Mouse (Mus musculus): ENCODE results near the gene Sptbn4. TPM values are rescaled to one million over a fixed set of nuclear protein-coding genes. Genes with fewer than 3 reads are reported as not detected.

Sptbn4 gene
- polyA plus RNA-seq, 1 experiment = 171 TPM

DNA sequence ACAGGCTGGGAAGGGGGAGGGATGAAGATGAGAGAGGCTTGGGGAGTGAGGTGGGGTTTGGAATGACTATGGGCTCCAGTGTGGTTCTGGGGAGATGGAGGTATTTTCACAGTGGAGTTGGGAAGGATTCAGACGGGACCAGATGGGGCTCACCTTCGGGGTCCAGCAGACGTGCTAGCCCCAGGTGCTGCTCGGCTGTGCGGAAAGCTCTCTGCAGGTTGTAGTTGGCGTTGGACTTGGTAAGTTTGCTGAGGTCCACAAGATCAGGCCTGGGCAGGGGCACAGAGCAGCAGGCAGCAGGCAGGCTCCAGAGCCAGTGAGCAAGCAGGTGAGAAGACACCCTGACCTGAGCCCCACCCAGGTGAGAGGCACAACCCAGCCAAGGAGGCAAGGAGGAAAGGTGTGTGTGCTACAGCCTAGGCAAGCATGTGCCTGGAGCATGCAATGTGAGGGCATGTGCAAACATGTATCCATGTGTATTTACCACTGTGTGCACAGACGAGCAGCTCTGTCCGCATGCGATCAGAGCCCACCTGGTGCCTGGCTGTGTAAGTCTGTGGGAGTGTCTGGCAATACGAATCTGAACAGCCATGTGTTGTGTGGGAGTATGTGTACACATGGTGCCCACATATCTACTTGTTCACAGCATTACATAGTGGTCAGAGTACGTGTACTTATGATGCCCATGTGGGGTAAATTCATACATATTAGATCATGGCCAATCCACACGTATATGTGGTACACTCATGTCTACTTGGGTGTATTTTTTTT, 23.7 kb downstream of the Sptbn4 start:
- DNase-seq = peak in 1 of 2 experiments; percentile 25
- Histone ChIP-seq H3K4me1 (ENCODE audit: control insufficient read depth, insufficient read depth, low read length) (peaks cover 12% of the 10 kb centered on the region), H3K27me3 (ENCODE audit: control insufficient read depth, insufficient read depth, low read length) (no peaks in the 10 kb centered on the region), H3K27ac (ENCODE audit: insufficient read depth, low read length) (no peak overlapping the region), H3K4me3 (replicated peaks; ENCODE audit: insufficient read depth, low read depth, low read length) (no peak overlapping the region)
- WGBS = 33% methylated on average over 12 of the region's 12 CpGs
- TF ChIP-seq CTCF (IDR thresholded peaks at IDR 0.05; ENCODE audit: borderline replicate concordance, insufficient read depth, low read depth, low read length) = no peak
- TF ChIP-seq POLR2A (IDR thresholded peaks at IDR 0.05; ENCODE audit: borderline replicate concordance, insufficient read depth, low read length) = no peak

DNA sequence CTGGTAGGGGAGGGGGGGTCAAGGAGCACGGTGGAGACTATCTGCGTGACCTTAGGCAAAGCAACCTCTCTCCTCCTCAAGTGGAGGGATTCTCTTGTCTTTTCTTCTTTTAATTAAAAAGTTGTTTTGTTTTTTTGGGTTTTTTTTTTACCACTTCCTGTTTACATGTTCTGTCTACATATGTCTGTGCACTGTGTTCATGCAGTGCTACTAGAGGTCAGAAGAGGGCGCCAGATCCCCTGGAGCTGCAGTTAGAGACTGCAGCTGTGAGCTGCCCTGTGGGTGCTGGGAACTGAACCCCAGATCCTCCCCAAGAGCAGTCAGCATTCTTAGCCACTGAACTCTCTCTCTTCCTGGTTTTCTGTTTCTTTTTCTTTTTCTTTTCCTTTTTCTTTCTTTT, 28.4 kb downstream of the Sptbn4 start:
- Histone ChIP-seq H3K4me1 (ENCODE audit: control insufficient read depth, insufficient read depth, low read length) (peaks cover 5% of the 10 kb centered on the region), H3K27ac (ENCODE audit: insufficient read depth, low read length) (no peak overlapping the region), H3K27me3 (ENCODE audit: control insufficient read depth, insufficient read depth, low read length) (no peaks in the 10 kb centered on the region; the same call in 1 of the 2 replicates), H3K4me3 (replicated peaks; ENCODE audit: insufficient read depth, low read depth, low read length) (no peak overlapping the region)
- no peak for TF ChIP-seq POLR2A (IDR thresholded peaks at IDR 0.05; ENCODE audit: borderline replicate concordance, insufficient read depth, low read length)
- TF ChIP-seq CTCF (IDR thresholded peaks at IDR 0.05; ENCODE audit: borderline replicate concordance, insufficient read depth, low read depth, low read length) = peak; percentile 26; the same call in 1 of the 2 replicates
- 83% methylated on average over 3 of the region's 3 CpGs for WGBS
- no peak for DNase-seq

DNA sequence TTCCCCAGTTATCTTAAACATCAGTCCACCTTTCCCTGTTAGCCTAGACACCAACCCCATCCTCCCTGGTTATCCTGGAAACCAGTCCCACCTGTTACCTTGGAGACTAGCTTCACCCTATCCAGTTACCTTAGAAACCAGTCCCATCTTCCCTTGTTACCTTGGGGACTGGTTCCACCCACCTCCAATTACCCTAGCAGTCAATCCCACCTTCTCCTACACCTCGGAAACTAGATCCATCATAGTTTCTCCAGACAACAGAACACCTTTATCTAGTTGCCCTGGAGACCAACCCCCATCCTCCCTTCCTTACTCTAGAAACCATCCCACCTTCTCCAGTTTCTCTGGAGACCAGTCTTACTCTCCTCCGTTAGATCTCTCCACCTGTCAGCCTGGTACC, 30.3 kb downstream of the Sptbn4 start:
- no peak overlapping the region for H3K27ac ChIP-seq (ENCODE audit: insufficient read depth, low read length)
- WGBS = 85% methylated on average over 2 of the region's 2 CpGs
- H3K27me3 ChIP-seq (ENCODE audit: control insufficient read depth, insufficient read depth, low read length) = no peaks in the 10 kb centered on the region; the same call in 1 of the 2 replicates
- H3K4me3 ChIP-seq (replicated peaks; ENCODE audit: insufficient read depth, low read depth, low read length) = no peak overlapping the region
- TF ChIP-seq CTCF (IDR thresholded peaks at IDR 0.05; ENCODE audit: borderline replicate concordance, insufficient read depth, low read depth, low read length) (no peak), POLR2A (IDR thresholded peaks at IDR 0.05; ENCODE audit: borderline replicate concordance, insufficient read depth, low read length) (no peak)
- DNase-seq = no peak
- no peaks in the 10 kb centered on the region for H3K4me1 ChIP-seq (ENCODE audit: control insufficient read depth, insufficient read depth, low read length)

DNA sequence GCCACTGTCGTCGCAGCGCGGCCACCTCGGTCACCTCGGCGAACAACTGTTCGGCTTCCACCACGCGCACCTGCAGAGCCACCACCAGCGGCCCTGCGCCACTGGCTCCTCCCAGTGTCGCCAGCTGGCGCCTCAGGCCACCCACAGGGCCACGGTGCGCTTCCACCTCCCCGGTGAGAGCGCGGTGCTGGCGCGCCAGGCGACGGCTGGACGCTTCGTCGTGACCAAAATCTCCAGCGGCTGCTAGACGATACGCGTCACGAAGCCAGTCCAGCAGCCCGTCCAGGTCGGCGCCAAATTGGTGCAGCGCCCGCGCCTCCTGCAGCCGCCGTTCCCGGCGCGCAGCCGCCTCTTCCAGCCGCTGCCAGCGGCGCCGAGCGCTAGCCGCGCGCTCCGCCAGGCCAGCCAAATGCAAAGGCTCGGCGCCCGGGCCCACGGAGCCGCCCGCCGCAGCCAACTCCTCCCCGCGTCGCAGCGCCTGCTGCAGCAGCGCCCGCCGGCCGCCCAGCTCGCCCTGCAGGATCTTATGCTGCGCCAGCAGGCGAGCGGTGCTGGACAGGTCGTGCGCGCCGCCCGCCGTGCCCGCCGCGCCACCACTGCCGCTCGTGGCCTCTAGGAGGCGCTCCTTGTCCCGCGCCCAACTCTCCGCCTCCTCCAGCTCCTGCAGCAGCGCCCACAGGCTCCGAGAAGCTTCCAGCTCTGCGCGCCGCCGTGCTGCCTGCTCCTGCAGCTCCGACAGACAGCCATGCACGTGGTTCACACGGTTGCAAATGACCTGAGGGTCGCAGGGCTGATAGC, 38.9 kb downstream of the Sptbn4 start:
- WGBS = 2% methylated on average over 94 of the region's 96 CpGs
- DNase-seq = peak; percentile 89 to 92
- Histone ChIP-seq H3K27ac (ENCODE audit: insufficient read depth, low read length) (no peak overlapping the region), H3K4me3 (replicated peaks; ENCODE audit: insufficient read depth, low read depth, low read length) (peak overlapping the region; percentile 59), H3K27me3 (ENCODE audit: control insufficient read depth, insufficient read depth, low read length) (no peaks in the 10 kb centered on the region), H3K4me1 (ENCODE audit: control insufficient read depth, insufficient read depth, low read length) (peaks cover 3% of the 10 kb centered on the region; the same call in 1 of the 2 replicates)
- TF ChIP-seq CTCF (IDR thresholded peaks at IDR 0.05; ENCODE audit: borderline replicate concordance, insufficient read depth, low read depth, low read length) (peak; percentile 69), POLR2A (IDR thresholded peaks at IDR 0.05; ENCODE audit: borderline replicate concordance, insufficient read depth, low read length) (0 out of 2 replicates have a peak, but pooled peaks have one; percentile 28)

DNA sequence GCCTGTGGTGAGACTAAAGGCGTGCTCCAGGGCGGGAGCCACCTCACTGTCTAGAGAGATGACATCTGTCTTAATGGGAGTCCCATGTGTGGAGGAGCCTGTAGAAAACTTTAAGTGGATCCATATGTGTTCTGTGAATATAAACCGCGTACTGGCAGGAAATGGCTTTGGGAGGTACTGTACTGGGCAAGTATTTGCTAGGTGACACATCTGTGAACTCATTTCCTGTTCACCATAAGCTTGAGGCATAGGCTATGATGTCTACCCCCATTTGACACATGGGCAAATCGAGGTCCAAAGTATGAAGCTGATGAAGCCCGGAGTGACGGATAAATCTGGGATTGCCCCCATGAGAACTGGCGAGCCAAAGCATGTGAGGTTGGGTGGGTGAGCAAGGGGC, 39.7 kb downstream of the Sptbn4 start:
- Histone ChIP-seq H3K27me3 (ENCODE audit: control insufficient read depth, insufficient read depth, low read length) (no peaks in the 10 kb centered on the region), H3K4me3 (replicated peaks; ENCODE audit: insufficient read depth, low read depth, low read length) (no peak overlapping the region), H3K27ac (ENCODE audit: insufficient read depth, low read length) (no peak overlapping the region), H3K4me1 (ENCODE audit: control insufficient read depth, insufficient read depth, low read length) (peaks cover 3% of the 10 kb centered on the region; the same call in 1 of the 2 replicates)
- no peak for DNase-seq
- 81% methylated on average over 8 of the region's 8 CpGs for WGBS
- TF ChIP-seq POLR2A (IDR thresholded peaks at IDR 0.05; ENCODE audit: borderline replicate concordance, insufficient read depth, low read length) (no peak), CTCF (IDR thresholded peaks at IDR 0.05; ENCODE audit: borderline replicate concordance, insufficient read depth, low read depth, low read length) (no peak)

DNA sequence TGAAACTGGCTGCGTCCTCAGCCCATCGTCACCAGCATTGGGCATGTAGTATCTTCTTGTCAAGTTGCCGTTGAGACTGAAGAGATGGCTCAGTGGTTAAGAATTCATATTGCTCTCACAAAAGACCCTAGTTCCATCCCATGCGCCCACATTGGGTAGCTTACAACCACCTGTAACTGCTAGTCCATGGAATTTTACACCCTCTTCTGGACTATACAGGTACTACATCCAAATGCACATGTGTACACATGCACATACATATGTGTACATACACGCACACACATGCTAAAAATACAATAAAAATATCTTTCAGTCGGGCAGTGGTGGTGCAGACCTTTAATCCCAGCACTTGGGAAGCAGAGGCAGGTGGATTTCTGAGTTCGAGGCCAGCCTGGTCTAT, 41.0 kb downstream of the Sptbn4 start:
- no peak for DNase-seq
- WGBS = 89% methylated on average over 7 of the region's 7 CpGs
- Histone ChIP-seq H3K4me3 (replicated peaks; ENCODE audit: insufficient read depth, low read depth, low read length) (no peak overlapping the region), H3K27ac (ENCODE audit: insufficient read depth, low read length) (no peak overlapping the region), H3K4me1 (ENCODE audit: control insufficient read depth, insufficient read depth, low read length) (peaks cover 3% of the 10 kb centered on the region; the same call in 1 of the 2 replicates), H3K27me3 (ENCODE audit: control insufficient read depth, insufficient read depth, low read length) (no peaks in the 10 kb centered on the region)
- TF ChIP-seq CTCF (IDR thresholded peaks at IDR 0.05; ENCODE audit: borderline replicate concordance, insufficient read depth, low read depth, low read length) = 0 out of 2 replicates have a peak, but pooled peaks have one; percentile 1
- TF ChIP-seq POLR2A (IDR thresholded peaks at IDR 0.05; ENCODE audit: borderline replicate concordance, insufficient read depth, low read length) = no peak

DNA sequence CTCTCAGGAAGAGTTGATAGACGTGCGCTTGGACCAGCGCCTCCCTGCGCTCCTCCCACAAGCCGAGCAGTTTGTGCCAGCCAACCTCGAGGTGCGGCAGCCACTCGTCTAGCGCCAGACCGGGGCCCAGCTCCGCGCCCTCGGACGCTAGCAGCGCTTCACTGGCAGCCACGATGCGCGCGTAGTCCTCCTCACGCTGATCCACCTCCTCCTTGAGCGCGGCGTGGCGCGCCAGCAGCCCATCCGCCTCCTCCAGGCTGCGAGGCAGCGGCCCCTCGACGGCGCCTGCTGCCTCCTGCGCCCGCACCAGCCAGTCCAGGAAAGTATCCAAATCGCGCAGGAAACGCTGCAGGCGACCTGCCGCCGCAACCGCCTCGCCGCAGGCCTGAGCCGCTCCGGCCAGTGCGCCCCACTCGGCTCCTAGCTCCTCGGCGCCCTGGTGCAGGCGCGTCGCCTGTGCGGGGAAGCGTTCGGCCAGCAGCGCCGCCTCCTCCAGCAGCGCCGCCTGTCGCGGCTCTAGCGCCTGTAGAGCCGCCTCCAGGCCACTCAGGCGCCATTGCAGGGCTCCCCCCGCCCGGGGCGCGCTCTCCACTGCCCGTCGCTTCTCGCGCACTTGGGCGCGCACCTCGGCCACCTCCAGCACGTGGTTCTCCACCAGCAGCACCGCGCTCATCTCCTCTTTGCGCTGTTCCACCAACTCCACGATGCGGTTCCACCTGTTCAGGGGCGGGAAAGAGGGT, 43.1 kb downstream of the Sptbn4 start:
- WGBS = 23% methylated on average over 81 of the region's 81 CpGs

More for the DNA sequence above, 43.1 kb downstream of the Sptbn4 start:
- peaks cover 3% of the 10 kb centered on the region; the same call in 1 of the 2 replicates for H3K4me1 ChIP-seq (ENCODE audit: control insufficient read depth, insufficient read depth, low read length)
- no peaks in the 10 kb centered on the region for H3K27me3 ChIP-seq (ENCODE audit: control insufficient read depth, insufficient read depth, low read length)
- no peak overlapping the region for H3K27ac ChIP-seq (ENCODE audit: insufficient read depth, low read length)
- TF ChIP-seq CTCF (IDR thresholded peaks at IDR 0.05; ENCODE audit: borderline replicate concordance, insufficient read depth, low read depth, low read length) = no peak
- TF ChIP-seq POLR2A (IDR thresholded peaks at IDR 0.05; ENCODE audit: borderline replicate concordance, insufficient read depth, low read length) = no peak
- no peak overlapping the region for H3K4me3 ChIP-seq (replicated peaks; ENCODE audit: insufficient read depth, low read depth, low read length)
- no peak for DNase-seq
